Mouse (Mus musculus): ENCODE results near the gene Gm29133. TPM values are rescaled to one million over a fixed set of nuclear protein-coding genes. Genes with fewer than 3 reads are reported as not detected.

The Gm29133 gene
- total RNA-seq (2014; fragmentation: Nextera tagmentation) (not detected in 2 replicates), total RNA-seq (2017) (not detected in 2 replicates)

GRCm38 (mm10) chr3:75747897-75748296 lies at the start of gene Gm29133:
Gene Gm29133, plus strand, starts transcription at chr3:75748197.
- no peak for ATAC-seq (replicated peaks; ENCODE audit: low FRiP score, low TSS enrichment, poor library complexity, severe bottlenecking)

DNA sequence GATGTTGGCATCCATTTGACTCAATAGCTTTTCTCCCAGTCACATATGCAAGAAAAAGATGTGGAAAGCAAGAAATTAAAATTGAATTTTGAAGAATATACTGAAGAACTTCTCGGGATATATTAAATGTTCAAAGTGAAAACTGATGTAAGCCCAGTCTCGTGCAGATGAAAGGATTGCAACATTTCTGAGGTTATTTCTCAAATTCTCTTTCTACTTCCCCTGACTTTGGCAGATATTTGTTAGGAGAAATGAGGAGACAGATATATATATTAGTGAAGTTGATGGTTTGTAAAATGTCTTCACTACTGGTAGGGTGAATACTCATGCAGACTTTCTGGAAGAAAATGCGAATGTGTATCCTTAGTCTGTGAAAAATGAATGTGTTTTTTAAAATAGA lies 48.9 kb upstream of the Gm29133 start:
- no peak for ATAC-seq (replicated peaks; ENCODE audit: low FRiP score, low TSS enrichment, poor library complexity, severe bottlenecking)

- no peak for ATAC-seq (replicated peaks; ENCODE audit: low FRiP score, low TSS enrichment, poor library complexity, severe bottlenecking)
These were observed 46.7 kb upstream of the Gm29133 start for GRCm38 (mm10) chr3:75701336-75701735.

DNA sequence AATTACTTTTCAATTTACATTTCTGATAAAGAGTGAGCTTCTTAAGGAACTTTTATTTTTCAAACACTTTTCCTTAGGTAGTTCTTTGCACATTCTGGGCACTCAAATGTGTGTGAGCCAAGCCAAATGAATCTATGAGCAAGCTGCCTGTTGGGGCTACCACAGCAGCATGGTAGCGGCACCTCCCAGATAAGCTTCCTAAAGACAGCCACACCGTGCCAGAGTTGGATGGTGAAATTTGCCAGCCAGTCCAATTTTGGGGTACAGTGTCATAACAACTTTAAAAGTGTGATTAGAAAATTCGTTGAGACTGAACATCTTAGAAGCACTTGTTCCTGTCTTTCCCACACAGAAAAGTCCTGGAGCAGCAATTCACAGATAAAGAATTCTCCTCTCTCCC lies 41.5 kb upstream of the Gm29133 start:
- ATAC-seq (replicated peaks; ENCODE audit: low FRiP score, low TSS enrichment, poor library complexity, severe bottlenecking) = peak; percentile 72

- peak; percentile 89 for ATAC-seq (replicated peaks; ENCODE audit: low FRiP score, low TSS enrichment, poor library complexity, severe bottlenecking)
These were observed 34.2 kb upstream of the Gm29133 start for GRCm38 (mm10) chr3:75713678-75714295.

GRCm38 (mm10) chr3:75720663-75721062 lies 27.3 kb upstream of the Gm29133 start:
- ATAC-seq (replicated peaks; ENCODE audit: low FRiP score, low TSS enrichment, poor library complexity, severe bottlenecking) = peak; percentile 77

DNA sequence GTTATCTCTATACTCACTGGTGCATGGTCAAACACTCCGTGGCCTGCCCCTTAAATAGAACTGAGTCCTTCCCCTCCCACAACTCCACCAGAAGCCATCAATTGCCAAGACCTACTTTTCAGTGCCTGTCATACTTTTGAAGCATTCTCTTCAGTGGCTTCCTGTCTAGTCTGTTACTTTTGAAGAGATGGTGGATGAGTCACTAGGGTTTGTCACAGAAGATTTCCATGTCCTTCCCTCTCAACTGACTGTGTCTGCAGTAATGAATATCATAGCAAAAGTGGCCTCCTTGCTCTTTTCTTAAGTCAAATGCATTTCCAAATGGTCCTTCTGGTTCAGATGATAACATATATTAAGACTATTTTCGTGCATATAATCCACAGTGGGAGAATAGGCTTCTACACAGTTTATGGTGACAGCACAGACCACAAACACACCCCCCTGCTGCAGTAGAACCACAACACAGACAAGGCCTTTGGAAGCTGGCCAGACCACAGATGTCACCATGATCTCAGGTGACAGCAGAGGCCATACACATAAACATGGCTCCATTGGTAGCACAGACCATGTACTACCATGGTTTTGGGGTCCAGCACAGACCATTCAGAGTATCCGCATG lies 16.9 kb upstream of the Gm29133 start:
- peak; percentile 96 for ATAC-seq (replicated peaks; ENCODE audit: low FRiP score, low TSS enrichment, poor library complexity, severe bottlenecking)

GRCm38 (mm10) chr3:75743664-75744437 lies 4.1 kb upstream of the Gm29133 start:
- ATAC-seq (replicated peaks; ENCODE audit: low FRiP score, low TSS enrichment, poor library complexity, severe bottlenecking) = no peak

- no peak for ATAC-seq (replicated peaks; ENCODE audit: low FRiP score, low TSS enrichment, poor library complexity, severe bottlenecking)
These were observed 2.7 kb upstream of the Gm29133 start for GRCm38 (mm10) chr3:75745343-75745742.

DNA sequence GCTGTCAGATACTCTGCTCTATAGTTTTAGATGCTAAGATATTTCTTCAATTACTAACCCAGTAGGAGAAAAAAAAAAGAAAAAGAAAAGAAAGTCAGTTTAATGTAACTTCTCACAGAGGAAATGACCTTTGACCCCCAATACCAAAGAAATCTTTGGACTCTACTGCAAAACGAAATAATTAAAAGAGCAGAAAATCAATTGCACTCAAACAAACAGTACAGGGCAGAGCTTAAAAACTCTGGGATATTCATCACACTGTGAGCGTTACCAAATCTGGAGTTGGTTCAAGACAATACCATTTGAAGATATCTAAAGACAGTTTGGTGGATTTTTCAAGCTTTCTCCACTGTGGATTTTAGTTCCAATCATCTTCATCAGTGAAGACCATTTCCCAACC lies 15.4 kb downstream of the Gm29133 start:
- ATAC-seq (replicated peaks; ENCODE audit: low FRiP score, low TSS enrichment, poor library complexity, severe bottlenecking) = no peak

DNA sequence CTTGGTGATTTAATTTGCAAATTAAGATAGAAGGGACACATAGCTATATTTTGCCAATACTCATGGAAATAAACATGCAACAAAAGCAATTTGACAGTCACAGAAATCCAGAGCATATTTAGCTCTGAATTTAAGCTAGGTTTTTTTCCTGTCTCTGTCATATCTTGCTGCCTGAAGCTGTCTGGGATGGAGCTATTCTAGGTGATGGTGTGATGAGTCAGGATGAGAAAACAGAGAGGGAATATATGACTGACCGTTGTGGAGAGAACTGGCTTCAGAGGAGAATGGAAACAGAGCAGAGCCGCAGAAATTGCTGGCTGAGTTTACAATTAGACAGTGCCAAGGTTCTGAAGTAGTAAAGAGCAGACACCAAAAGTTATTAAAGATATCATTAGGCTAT lies 26.3 kb downstream of the Gm29133 start:
- no peak for ATAC-seq (replicated peaks; ENCODE audit: low FRiP score, low TSS enrichment, poor library complexity, severe bottlenecking)

GRCm38 (mm10) chr3:75808001-75808400 lies 60.0 kb downstream of the Gm29133 start:
- ATAC-seq (replicated peaks; ENCODE audit: low FRiP score, low TSS enrichment, poor library complexity, severe bottlenecking) = no peak

DNA sequence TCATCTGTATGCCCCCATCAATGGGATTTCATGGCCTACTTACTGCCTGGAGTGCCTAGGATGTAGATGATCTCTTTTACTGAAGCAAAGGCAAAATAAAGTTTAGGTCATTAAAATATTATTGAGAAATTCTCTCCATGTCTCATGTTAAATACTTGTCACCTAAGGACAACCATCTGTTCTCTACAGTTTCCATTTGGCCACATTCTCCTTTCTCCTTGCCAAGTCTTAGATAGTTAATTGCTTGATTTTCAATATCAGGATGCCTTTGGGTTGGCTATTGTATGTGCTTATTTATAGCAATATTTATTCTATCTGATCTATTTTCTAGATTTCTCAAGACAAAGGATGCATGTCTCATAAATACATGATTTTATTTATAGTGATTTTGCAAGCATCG lies 75.9 kb downstream of the Gm29133 start:
- ATAC-seq (replicated peaks; ENCODE audit: low FRiP score, low TSS enrichment, poor library complexity, severe bottlenecking) = no peak

GRCm38 (mm10) chr3:75824458-75824857 lies 76.5 kb downstream of the Gm29133 start:
- no peak for ATAC-seq (replicated peaks; ENCODE audit: low FRiP score, low TSS enrichment, poor library complexity, severe bottlenecking)

DNA sequence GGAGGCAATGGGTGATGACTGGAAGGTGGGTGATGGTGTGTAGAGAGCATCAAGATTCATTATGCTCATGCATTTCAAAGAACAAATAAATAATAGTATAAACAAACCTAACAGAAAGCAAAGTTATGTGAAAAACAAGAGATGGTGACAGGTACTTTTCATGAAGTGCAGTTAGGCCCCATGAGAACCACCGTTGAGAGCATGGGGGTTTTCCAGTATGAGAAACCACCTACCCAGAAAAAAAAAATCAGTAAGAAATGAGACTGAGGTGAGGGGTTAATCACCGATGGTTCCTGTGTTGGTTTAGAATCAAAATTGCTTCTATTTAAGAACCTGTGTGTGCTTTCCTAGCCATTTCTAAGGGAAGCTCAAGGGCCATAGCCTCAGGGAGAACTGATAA lies 86.8 kb downstream of the Gm29133 start:
- no peak for ATAC-seq (replicated peaks; ENCODE audit: low FRiP score, low TSS enrichment, poor library complexity, severe bottlenecking)

- ATAC-seq (replicated peaks; ENCODE audit: low FRiP score, low TSS enrichment, poor library complexity, severe bottlenecking) = no peak; the same call in 1 of the 2 replicates
These were observed 87.4 kb downstream of the Gm29133 start for GRCm38 (mm10) chr3:75835286-75835967.

Data from megakaryocyte-erythroid progenitor cell, adult 5-6 weeks (primary cell).